Mouse (Mus musculus): ENCODE results near the gene Slc29a4.

DNA sequence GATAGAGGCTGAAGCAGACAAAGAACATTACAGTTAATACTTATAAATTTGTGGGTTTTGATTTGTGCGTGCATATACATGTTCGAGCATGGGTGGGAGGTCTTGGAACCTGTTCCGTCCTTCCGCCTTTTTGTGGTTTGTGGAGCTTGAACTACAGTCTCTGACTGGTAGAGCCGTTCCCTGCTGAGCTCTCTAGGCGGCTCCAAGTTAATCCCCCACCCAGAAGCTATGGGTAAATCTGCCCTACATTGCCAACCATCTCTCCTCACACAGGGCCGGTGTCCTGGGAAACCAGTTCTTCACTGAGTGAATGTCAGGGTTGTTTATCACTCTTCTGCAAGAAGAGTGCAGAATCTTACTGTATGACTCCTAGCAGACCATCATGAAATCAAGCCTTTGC is 44.1 kb upstream of the Slc29a4 start:
- TF ChIP-seq CTCF (IDR thresholded peaks at IDR 0.05; ENCODE audit: low read depth): no peak
- TF ChIP-seq EP300 (IDR thresholded peaks at IDR 0.05; ENCODE audit: low read depth): no peak

Data from liver, postnatal 0 days (tissue).